Mouse (Mus musculus): ENCODE measurements around the gene Nav2. TPM values are rescaled to one million over a fixed set of nuclear protein-coding genes. Genes with fewer than 3 reads are reported as not detected.

Nav2 gene
- polyA plus RNA-seq (2011; ENCODE audit: insufficient read depth, insufficient read length, low read depth, missing spikeins) = 51.7 and 58.6 TPM in 2 replicates

- Histone ChIP-seq H3K36me3 (ENCODE audit: control insufficient read depth, insufficient read depth, low read length, poor library complexity, severe bottlenecking) (no peaks in the 10 kb centered on the region), H3K4me3 (ENCODE audit: low read depth, low read length) (no peak within 1 kb of the TSS), H3K27me3 (ENCODE audit: control insufficient read depth, insufficient read depth, low read length, poor library complexity, severe bottlenecking) (no peaks in the 10 kb centered on the region), H3K9ac (ENCODE audit: low read depth, poor library complexity, severe bottlenecking) (no peak within 1 kb of the TSS), H3K9me3 (replicated peaks; ENCODE audit: control insufficient read depth, insufficient read depth, low read length, poor library complexity, severe bottlenecking) (no peaks in the 10 kb centered on the region), H3K4me1 (ENCODE audit: control insufficient read depth, insufficient read depth, low read length) (no peaks in the 10 kb centered on the region), H3K27ac (ENCODE audit: insufficient read depth, low read length) (no peak within 1 kb of the TSS)
- no peak for TF ChIP-seq CTCF (IDR thresholded peaks at IDR 0.05; ENCODE audit: low read depth, low read length)
- no peak for TF ChIP-seq POLR2A (IDR thresholded peaks at IDR 0.05; ENCODE audit: insufficient read depth, low read length)
- no peak for TF ChIP-seq EP300 (IDR thresholded peaks at IDR 0.05; ENCODE audit: insufficient read depth, low read depth, low read length)
These were observed at the start of gene Nav2 for GRCm38 (mm10) chr7:48908521-48909341. Gene Nav2 (plus strand): TSS chr7:48908716.

GRCm38 (mm10) chr7:48859362-48859761, 49.2 kb upstream of the Nav2 start:
- Histone ChIP-seq H3K9ac (ENCODE audit: low read depth, poor library complexity, severe bottlenecking) (no peak overlapping the region), H3K27ac (ENCODE audit: insufficient read depth, low read length) (no peak overlapping the region), H3K4me1 (ENCODE audit: control insufficient read depth, insufficient read depth, low read length) (no peaks in the 10 kb centered on the region), H3K9me3 (replicated peaks; ENCODE audit: control insufficient read depth, insufficient read depth, low read length, poor library complexity, severe bottlenecking) (no peaks in the 10 kb centered on the region), H3K27me3 (ENCODE audit: control insufficient read depth, insufficient read depth, low read length, poor library complexity, severe bottlenecking) (no peaks in the 10 kb centered on the region), H3K36me3 (ENCODE audit: control insufficient read depth, insufficient read depth, low read length, poor library complexity, severe bottlenecking) (no peaks in the 10 kb centered on the region), H3K4me3 (ENCODE audit: low read depth, low read length) (no peak overlapping the region)
- TF ChIP-seq POLR2A (IDR thresholded peaks at IDR 0.05; ENCODE audit: insufficient read depth, low read length) (no peak), EP300 (IDR thresholded peaks at IDR 0.05; ENCODE audit: insufficient read depth, low read depth, low read length) (no peak), CTCF (IDR thresholded peaks at IDR 0.05; ENCODE audit: low read depth, low read length) (no peak)

- Histone ChIP-seq H3K36me3 (ENCODE audit: control insufficient read depth, insufficient read depth, low read length, poor library complexity, severe bottlenecking) (0 out of 2 replicates have a peak, but pooled peaks cover 3% of the 10 kb centered on the region), H3K27me3 (ENCODE audit: control insufficient read depth, insufficient read depth, low read length, poor library complexity, severe bottlenecking) (no peaks in the 10 kb centered on the region), H3K27ac (ENCODE audit: insufficient read depth, low read length) (no peak overlapping the region), H3K9ac (ENCODE audit: low read depth, poor library complexity, severe bottlenecking) (no peak overlapping the region), H3K4me1 (ENCODE audit: control insufficient read depth, insufficient read depth, low read length) (no peaks in the 10 kb centered on the region), H3K9me3 (replicated peaks; ENCODE audit: control insufficient read depth, insufficient read depth, low read length, poor library complexity, severe bottlenecking) (no peaks in the 10 kb centered on the region), H3K4me3 (ENCODE audit: low read depth, low read length) (no peak overlapping the region)
- no peak for TF ChIP-seq EP300 (IDR thresholded peaks at IDR 0.05; ENCODE audit: insufficient read depth, low read depth, low read length)
- TF ChIP-seq POLR2A (IDR thresholded peaks at IDR 0.05; ENCODE audit: insufficient read depth, low read length) = no peak
- no peak for TF ChIP-seq CTCF (IDR thresholded peaks at IDR 0.05; ENCODE audit: low read depth, low read length)
These were observed 47.6 kb upstream of the Nav2 start for GRCm38 (mm10) chr7:48860948-48861347.

GRCm38 (mm10) chr7:48861796-48862195, 46.7 kb upstream of the Nav2 start:
- no peak for TF ChIP-seq CTCF (IDR thresholded peaks at IDR 0.05; ENCODE audit: low read depth, low read length)
- TF ChIP-seq POLR2A (IDR thresholded peaks at IDR 0.05; ENCODE audit: insufficient read depth, low read length) = no peak
- TF ChIP-seq EP300 (IDR thresholded peaks at IDR 0.05; ENCODE audit: insufficient read depth, low read depth, low read length) = no peak
- no peak overlapping the region for H3K9ac ChIP-seq (ENCODE audit: low read depth, poor library complexity, severe bottlenecking)
- no peaks in the 10 kb centered on the region for H3K4me1 ChIP-seq (ENCODE audit: control insufficient read depth, insufficient read depth, low read length)
- H3K4me3 ChIP-seq (ENCODE audit: low read depth, low read length) = no peak overlapping the region
- H3K9me3 ChIP-seq (replicated peaks; ENCODE audit: control insufficient read depth, insufficient read depth, low read length, poor library complexity, severe bottlenecking) = no peaks in the 10 kb centered on the region
- H3K36me3 ChIP-seq (ENCODE audit: control insufficient read depth, insufficient read depth, low read length, poor library complexity, severe bottlenecking) = 0 out of 2 replicates have a peak, but pooled peaks cover 5% of the 10 kb centered on the region
- no peak overlapping the region for H3K27ac ChIP-seq (ENCODE audit: insufficient read depth, low read length)
- no peaks in the 10 kb centered on the region for H3K27me3 ChIP-seq (ENCODE audit: control insufficient read depth, insufficient read depth, low read length, poor library complexity, severe bottlenecking)

- peaks cover 18% of the 10 kb centered on the region; the same call in 1 of the 2 replicates for H3K36me3 ChIP-seq (ENCODE audit: control insufficient read depth, insufficient read depth, low read length, poor library complexity, severe bottlenecking)
- H3K4me1 ChIP-seq (ENCODE audit: control insufficient read depth, insufficient read depth, low read length) = no peaks in the 10 kb centered on the region
- H3K9me3 ChIP-seq (replicated peaks; ENCODE audit: control insufficient read depth, insufficient read depth, low read length, poor library complexity, severe bottlenecking) = no peaks in the 10 kb centered on the region
- H3K9ac ChIP-seq (ENCODE audit: low read depth, poor library complexity, severe bottlenecking) = no peak overlapping the region
- no peak for TF ChIP-seq EP300 (IDR thresholded peaks at IDR 0.05; ENCODE audit: insufficient read depth, low read depth, low read length)
- no peak for TF ChIP-seq POLR2A (IDR thresholded peaks at IDR 0.05; ENCODE audit: insufficient read depth, low read length)
- TF ChIP-seq CTCF (IDR thresholded peaks at IDR 0.05; ENCODE audit: low read depth, low read length) = no peak
- H3K27ac ChIP-seq (ENCODE audit: insufficient read depth, low read length) = no peak overlapping the region
- no peak overlapping the region for H3K4me3 ChIP-seq (ENCODE audit: low read depth, low read length)
- no peaks in the 10 kb centered on the region for H3K27me3 ChIP-seq (ENCODE audit: control insufficient read depth, insufficient read depth, low read length, poor library complexity, severe bottlenecking)
These were observed 44.3 kb upstream of the Nav2 start for GRCm38 (mm10) chr7:48864199-48864598.

All from ES-Bruce4 (cell line).